Mouse (Mus musculus) embryonic facial prominence, embryonic 14.5 days (tissue): ENCODE results near the gene Rpl34. TPM values are rescaled to one million over a fixed set of nuclear protein-coding genes. Genes with fewer than 3 reads are reported as not detected.

Experiments
- ATAC-seq: fragments of 200-750 bp; cut with Nextera tagmentation; 2 replicates; pipeline ENCODE4 v1.8.0; 2017; ENCODE audit warnings: low read depth, moderate number of reproducible peaks, moderate TSS enrichment
- DNase-seq: peaks from one replicate; pipeline ENCODE4 v3.0.0-alpha.2; 2015; ENCODE audit warnings: low spot score
- H3K27ac ChIP-seq: fragments of 300-500 bp; sonication (generic); replicated peaks from 2 replicates; pipeline ENCODE4 v1.5.1; 2014; ENCODE audit warnings: low read depth, mild to moderate bottlenecking, low read length, moderate library complexity
- H3K27me3 ChIP-seq: fragments of 300-500 bp; sonication (generic); replicated peaks from 2 replicates; pipeline ENCODE4 v1.6.1; 2014; ENCODE audit warnings: low read length; ENCODE audit not compliant: control insufficient read depth, insufficient read depth
- H3K36me3 ChIP-seq: fragments of 300-500 bp; sonication (generic); 2 replicates; pipeline ENCODE4 v1.6.1; 2014; ENCODE audit warnings: low read length, mixed read lengths; ENCODE audit not compliant: control insufficient read depth, insufficient read depth
- H3K4me1 ChIP-seq: fragments of 300-500 bp; sonication (generic); 2 replicates; pipeline ENCODE4 v1.6.1; 2014; ENCODE audit warnings: antibody characterized with exemption, low read length; ENCODE audit not compliant: control insufficient read depth, insufficient read depth
- H3K4me2 ChIP-seq: fragments of 300-500 bp; sonication (generic); 2 replicates; pipeline ENCODE4 v1.6.1; 2014; ENCODE audit warnings: low read depth, mild to moderate bottlenecking, low read length, moderate library complexity, mixed read lengths
- H3K4me3 ChIP-seq: fragments of 300-500 bp; sonication (generic); 2 replicates; pipeline ENCODE4 v1.5.1; 2014; ENCODE audit warnings: low read depth, mild to moderate bottlenecking, low read length
- H3K9ac ChIP-seq: fragments of 300-500 bp; sonication (generic); 2 replicates; pipeline ENCODE4 v1.6.1; 2014; ENCODE audit warnings: low read depth, mild to moderate bottlenecking, low read length, moderate library complexity, mixed read lengths
- H3K9me3 ChIP-seq: fragments of 300-500 bp; sonication (generic); 2 replicates; pipeline ENCODE4 v1.6.1; 2016; ENCODE audit warnings: low read length; ENCODE audit not compliant: control insufficient read depth
- WGBS: fragments of 180-500 bp; shearing (Covaris S2); extraction: QIAGEN DNeasy Blood & Tissue Kit; methylation state at CpG from one replicate; pipeline ENCODE4 v1.1.7; 2014; 5-methylcytosine and 5-hydroxymethylcytosine counted together
- polyA plus RNA-seq: library from polyadenylated mRNA; unstranded; fragments of >200 nt; fragmentation: Nextera tagmentation; extraction: Ambion mirVana; gene quantifications from 2 replicates; pipeline ENCODE4 v1.2.1, GENCODE M21; 2014

Gene Rpl34
- polyA plus RNA-seq, 1 experiment from 2014 or later = 1,207 TPM

GRCm38 (mm10) chr3:130720225-130720624 is 10.0 kb downstream of the Rpl34 start:
- H3K27ac ChIP-seq = no peak overlapping the region
- H3K4me1 ChIP-seq = no peaks in the 10 kb centered on the region
- no peak overlapping the region for H3K4me2 ChIP-seq
- peaks cover under 1% of the 10 kb centered on the region; the same call in 1 of the 2 replicates for H3K36me3 ChIP-seq
- H3K4me3 ChIP-seq = no peak overlapping the region
- H3K9me3 ChIP-seq = no peaks in the 10 kb centered on the region
- ATAC-seq = no peak
- no peak for DNase-seq
- 67% methylated on average over 4 of the region's 4 CpGs for WGBS
- no peaks in the 10 kb centered on the region for H3K27me3 ChIP-seq
- H3K9ac ChIP-seq = no peak overlapping the region

GRCm38 (mm10) chr3:130718871-130719270 is 11.3 kb downstream of the Rpl34 start:
- H3K27me3 ChIP-seq = no peaks in the 10 kb centered on the region
- ATAC-seq (no peak), DNase-seq (no peak)
- no peak overlapping the region for H3K4me3 ChIP-seq
- no peaks in the 10 kb centered on the region for H3K9me3 ChIP-seq
- 79% methylated on average over 4 of the region's 4 CpGs for WGBS
- no peaks in the 10 kb centered on the region for H3K4me1 ChIP-seq
- no peak overlapping the region for H3K4me2 ChIP-seq
- no peaks in the 10 kb centered on the region for H3K36me3 ChIP-seq
- H3K9ac ChIP-seq = no peak overlapping the region
- no peak overlapping the region for H3K27ac ChIP-seq

- no peak overlapping the region for H3K4me3 ChIP-seq
- no peak overlapping the region for H3K9ac ChIP-seq
- no peaks in the 10 kb centered on the region for H3K9me3 ChIP-seq
- 54% methylated on average over 7 of the region's 7 CpGs for WGBS
- ATAC-seq (no peak), DNase-seq (peak; percentile 70)
- no peak overlapping the region for H3K4me2 ChIP-seq
- H3K4me1 ChIP-seq = no peaks in the 10 kb centered on the region
- peak overlapping the region; percentile 79 for H3K27ac ChIP-seq
- H3K27me3 ChIP-seq = no peaks in the 10 kb centered on the region
- H3K36me3 ChIP-seq = no peaks in the 10 kb centered on the region
These were observed 13.6 kb downstream of the Rpl34 start for GRCm38 (mm10) chr3:130716555-130716954.

- DNase-seq = peak; percentile 92
- ATAC-seq = no peak
- Histone ChIP-seq H3K9ac (peak overlapping the region; percentile 54), H3K27me3 (no peaks in the 10 kb centered on the region), H3K36me3 (no peaks in the 10 kb centered on the region), H3K27ac (no peak overlapping the region), H3K9me3 (no peaks in the 10 kb centered on the region), H3K4me1 (0 out of 2 replicates have a peak, but pooled peaks cover 1% of the 10 kb centered on the region), H3K4me2 (peak overlapping the region; percentile 57), H3K4me3 (peak overlapping the region; percentile 42)
- 15% methylated on average over 22 of the region's 22 CpGs for WGBS
These were observed 15.2 kb downstream of the Rpl34 start for GRCm38 (mm10) chr3:130714775-130715568.

GRCm38 (mm10) chr3:130712891-130713290 is 17.3 kb downstream of the Rpl34 start:
- no peak overlapping the region for H3K4me3 ChIP-seq
- H3K9ac ChIP-seq = no peak overlapping the region
- no peak overlapping the region for H3K4me2 ChIP-seq
- H3K36me3 ChIP-seq = no peaks in the 10 kb centered on the region
- ATAC-seq (no peak), DNase-seq (no peak)
- no peaks in the 10 kb centered on the region for H3K9me3 ChIP-seq
- H3K27me3 ChIP-seq = no peaks in the 10 kb centered on the region
- H3K27ac ChIP-seq = no peak overlapping the region
- WGBS = 48% methylated on average over 6 of the region's 6 CpGs
- H3K4me1 ChIP-seq = peaks cover 7% of the 10 kb centered on the region

GRCm38 (mm10) chr3:130710103-130710502 is 20.1 kb downstream of the Rpl34 start:
- WGBS = 50% methylated on average over 7 of the region's 7 CpGs
- Histone ChIP-seq H3K9ac (peak overlapping the region; percentile 21; the same call in 1 of the 2 replicates), H3K4me1 (peaks cover 14% of the 10 kb centered on the region), H3K4me2 (peak overlapping the region; percentile 57), H3K9me3 (no peaks in the 10 kb centered on the region), H3K27me3 (no peaks in the 10 kb centered on the region), H3K36me3 (no peaks in the 10 kb centered on the region), H3K4me3 (peak overlapping the region; percentile 66), H3K27ac (no peak overlapping the region)
- ATAC-seq (no peak), DNase-seq (no peak)

- H3K27ac ChIP-seq = peak within 1 kb of the TSS; percentile 81
These were observed 21.0 kb downstream of the Rpl34 start, which contains the start of gene Ostc for GRCm38 (mm10) chr3:130708967-130709924. Ostc (minus strand) TSS chr3:130709444.

GRCm38 (mm10) chr3:130708529-130708928 is 21.7 kb downstream of the Rpl34 start:
- Histone ChIP-seq H3K9me3 (no peaks in the 10 kb centered on the region), H3K4me2 (peak overlapping the region; percentile 57), H3K27ac (peak overlapping the region; percentile 81), H3K27me3 (no peaks in the 10 kb centered on the region), H3K4me3 (peak overlapping the region; percentile 66), H3K9ac (peak overlapping the region; percentile 80), H3K36me3 (peaks cover 10% of the 10 kb centered on the region), H3K4me1 (peaks cover 14% of the 10 kb centered on the region)
- ATAC-seq (no peak), DNase-seq (peak; percentile 74)
- whole genome bisulfite sequencing = under 1% methylated on average over 5 of the region's 5 CpGs

More at GRCm38 (mm10) chr3:130708967-130709924, 21.0 kb downstream of the Rpl34 start, which contains the start of gene Ostc:
- Histone ChIP-seq H3K36me3 (peaks cover 3% of the 10 kb centered on the region; the same call in 1 of the 2 replicates), H3K4me3 (peak within 1 kb of the TSS; percentile 66), H3K9me3 (no peaks in the 10 kb centered on the region), H3K4me1 (peaks cover 14% of the 10 kb centered on the region), H3K9ac (peak within 1 kb of the TSS; percentile 80), H3K27me3 (no peaks in the 10 kb centered on the region), H3K4me2 (peak within 1 kb of the TSS; percentile 57)
- ATAC-seq (peak; percentile 97), DNase-seq (peak; percentile 99)
- under 1% methylated on average over 44 of the region's 45 CpGs for WGBS
